Mouse (Mus musculus) adipocyte (in vitro differentiated cells): ENCODE data around the gene Med26.

ENCODE experiments used
- DNase-seq: peaks from one replicate; pipeline ENCODE4 v3.0.0-alpha.2; 2016; ENCODE audit warnings: low spot score

The Med26 gene

GRCm38 (mm10) chr8:72548644-72549313 lies 709 bp upstream of the Med26 start:
- no peak for DNase-seq

GRCm38 (mm10) chr8:72547122-72547801 lies 808 bp downstream of the Med26 start:
- no peak for DNase-seq

GRCm38 (mm10) chr8:72539234-72539633 lies 8.8 kb downstream of the Med26 start:
- no peak for DNase-seq

GRCm38 (mm10) chr8:72534888-72535287 lies 13.2 kb downstream of the Med26 start:
- no peak for DNase-seq

- DNase-seq, result no peak
Observed at GRCm38 (mm10) chr8:72532103-72532502, 16.0 kb downstream of the Med26 start.

- no peak for DNase-seq
Observed at GRCm38 (mm10) chr8:72521888-72522287, 26.2 kb downstream of the Med26 start.

- DNase-seq, result no peak
Observed at GRCm38 (mm10) chr8:72517421-72517988, 30.6 kb downstream of the Med26 start.

GRCm38 (mm10) chr8:72513158-72513557 lies 34.9 kb downstream of the Med26 start:
- no peak for DNase-seq

- no peak for DNase-seq
Observed at GRCm38 (mm10) chr8:72512648-72513047, 35.4 kb downstream of the Med26 start.

GRCm38 (mm10) chr8:72507505-72507904 lies 40.6 kb downstream of the Med26 start:
- no peak for DNase-seq

- DNase-seq, result no peak
Observed at GRCm38 (mm10) chr8:72504637-72505314, 43.3 kb downstream of the Med26 start.

GRCm38 (mm10) chr8:72504137-72504536 lies 43.9 kb downstream of the Med26 start:
- no peak for DNase-seq

GRCm38 (mm10) chr8:72500521-72500931 lies 47.5 kb downstream of the Med26 start:
- no peak for DNase-seq

- DNase-seq, result no peak
Observed at GRCm38 (mm10) chr8:72499521-72500284, 48.4 kb downstream of the Med26 start.

GRCm38 (mm10) chr8:72498527-72498926 lies 49.5 kb downstream of the Med26 start:
- no peak for DNase-seq

- DNase-seq, result no peak
Observed at GRCm38 (mm10) chr8:72497911-72498310, 50.2 kb downstream of the Med26 start.

- DNase-seq, result no peak
Observed at GRCm38 (mm10) chr8:72496217-72496616, 51.9 kb downstream of the Med26 start.

GRCm38 (mm10) chr8:72495411-72496111 lies 52.5 kb downstream of the Med26 start:
- DNase-seq, result no peak

- DNase-seq, result peak; percentile 43
Observed at GRCm38 (mm10) chr8:72493381-72493780, 54.7 kb downstream of the Med26 start.

GRCm38 (mm10) chr8:72492622-72493081 lies 55.4 kb downstream of the Med26 start:
- DNase-seq, result peak; percentile 100
